Mouse (Mus musculus) heart, postnatal 4 days (tissue): ENCODE results near the gene Timm13. TPM values are rescaled to one million over a fixed set of nuclear protein-coding genes. Genes with fewer than 3 reads are reported as not detected.

ENCODE experiments used
- DNase-seq: peaks from one replicate; pipeline ENCODE4 v3.0.0; 2021
- total RNA-seq, 2 experiments: library from RNA; stranded (reverse); gene quantifications; 2 replicates each; pipeline ENCODE4 v1.2.3; 2021

Timm13 gene
- total RNA-seq, 2 experiments from 2014 or later = 162 to 169 TPM

DNA sequence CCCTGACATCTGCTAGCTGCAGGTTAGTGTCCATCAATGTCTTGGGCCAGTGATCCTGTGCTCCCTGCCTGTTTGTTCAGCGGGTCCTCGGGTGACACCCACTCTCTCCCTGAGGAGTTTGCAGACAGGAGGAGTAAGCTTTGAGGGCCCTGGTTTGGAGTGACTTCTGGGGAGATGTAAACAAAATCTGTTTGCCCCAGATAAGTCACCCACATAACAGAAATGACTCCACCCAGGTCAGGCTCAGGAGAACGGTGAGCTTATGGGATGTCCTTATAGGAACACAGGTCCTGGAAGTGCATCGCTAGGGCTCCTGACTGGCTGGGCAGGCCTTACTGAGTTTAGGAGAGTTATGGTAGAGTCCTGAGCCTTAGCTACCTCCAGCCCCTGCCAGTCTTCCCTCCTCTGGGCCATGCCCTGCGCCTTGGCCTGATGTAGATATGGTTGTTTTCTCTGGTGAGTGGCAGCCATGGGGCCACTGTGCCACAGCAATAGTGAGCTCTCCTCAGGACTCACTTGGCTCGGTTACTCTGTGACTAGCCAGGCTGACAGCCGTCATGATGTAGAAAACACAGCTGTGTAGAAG lies 42.3 kb downstream of the Timm13 start:
- no peak for DNase-seq

DNA sequence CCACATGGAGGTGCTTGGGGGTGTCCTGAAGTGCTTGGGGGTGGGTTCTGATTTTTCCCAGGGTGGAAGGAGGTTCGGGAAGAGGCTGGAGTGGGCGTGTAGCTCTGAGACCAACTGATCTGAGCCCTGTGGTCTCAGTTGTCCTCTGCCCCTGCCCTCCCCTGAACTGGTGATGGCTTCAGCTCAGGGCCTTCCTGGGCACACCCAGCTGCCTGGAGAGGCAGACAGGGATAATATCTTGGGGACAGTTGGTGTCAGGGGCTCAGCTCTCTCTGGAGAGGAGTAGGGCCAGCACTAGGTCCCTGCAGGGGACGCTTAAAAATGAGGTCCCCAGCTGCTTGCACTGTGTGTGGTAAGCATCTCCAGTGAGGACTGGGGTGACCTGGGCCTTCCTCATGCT lies 42.9 kb downstream of the Timm13 start:
- DNase-seq = no peak

DNA sequence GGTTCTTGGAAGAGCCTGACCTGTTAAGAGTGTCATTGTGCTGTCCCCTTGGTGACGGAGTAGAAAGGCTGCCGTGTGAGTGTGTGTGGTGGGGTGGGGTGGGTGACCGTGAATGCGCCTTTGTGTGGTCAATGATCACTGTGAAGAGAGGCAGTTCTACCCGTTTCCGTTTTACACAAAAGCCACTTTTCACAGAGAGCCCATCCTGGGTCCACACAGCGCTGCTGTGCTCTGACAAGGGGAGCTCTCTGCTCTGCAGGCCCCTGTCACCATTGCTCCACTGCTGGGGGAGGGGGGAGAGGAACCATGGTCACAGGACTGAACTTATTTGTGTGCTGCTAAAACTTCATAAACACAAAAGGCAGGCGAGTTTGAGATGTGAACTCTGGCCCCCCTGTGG lies 43.4 kb downstream of the Timm13 start:
- no peak for DNase-seq

DNA sequence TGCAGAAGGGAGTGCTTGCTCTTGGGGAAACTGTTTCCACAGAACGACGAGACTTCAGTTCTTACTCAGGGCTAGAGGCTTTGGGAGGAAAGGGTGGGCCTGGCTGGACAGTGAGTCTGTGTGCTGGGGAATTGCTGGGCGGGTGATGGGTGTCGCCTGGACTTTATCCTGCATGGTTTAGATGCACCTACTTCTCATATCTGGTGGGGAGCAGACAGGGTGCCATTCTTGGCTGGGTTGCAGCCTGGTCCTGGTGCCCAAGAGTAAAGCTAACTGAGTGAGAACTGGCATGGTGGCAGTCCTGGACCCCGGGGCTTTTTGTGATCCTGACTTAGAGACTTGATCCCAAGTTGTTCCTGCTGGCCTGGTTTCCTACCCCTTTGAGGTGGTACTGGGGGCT lies 43.9 kb downstream of the Timm13 start:
- DNase-seq = no peak

DNA sequence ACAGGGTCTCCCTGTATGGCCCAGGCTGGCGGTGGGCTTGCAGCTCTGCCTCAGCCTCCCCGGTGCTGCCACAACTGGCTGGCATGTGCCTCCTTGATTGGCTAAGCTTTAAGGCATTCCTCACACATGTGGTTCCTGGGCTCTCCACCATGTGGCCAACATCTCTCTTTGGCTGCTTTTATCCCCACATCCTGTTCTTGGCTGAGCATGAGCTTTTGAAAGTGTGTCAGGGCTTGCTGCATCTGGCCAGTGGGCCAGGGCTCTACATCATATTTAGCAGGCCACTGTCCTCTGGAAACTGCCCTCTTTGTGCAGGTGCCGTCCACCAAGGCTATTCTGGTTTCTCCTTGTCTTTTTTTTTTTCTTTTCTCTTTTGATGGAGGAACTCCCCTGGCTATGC lies 44.5 kb downstream of the Timm13 start:
- peak; percentile 30 for DNase-seq

DNA sequence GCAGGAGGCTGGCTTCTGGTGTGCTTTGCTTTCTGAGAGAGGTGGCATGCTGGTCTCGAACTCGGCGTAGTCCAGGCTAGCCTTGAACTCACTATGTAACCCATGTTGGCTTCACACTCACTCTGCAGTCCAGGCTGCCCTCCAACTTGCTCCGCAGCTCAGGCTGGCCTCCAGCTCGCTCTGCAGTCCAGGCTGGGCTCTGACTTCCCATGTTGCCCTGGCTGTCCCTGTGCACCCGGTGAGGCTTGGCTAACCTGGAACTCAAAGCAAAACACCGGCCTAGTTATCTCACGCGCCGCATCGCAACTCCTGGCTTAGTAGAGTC lies 45.1 kb downstream of the Timm13 start:
- no peak for DNase-seq

DNA sequence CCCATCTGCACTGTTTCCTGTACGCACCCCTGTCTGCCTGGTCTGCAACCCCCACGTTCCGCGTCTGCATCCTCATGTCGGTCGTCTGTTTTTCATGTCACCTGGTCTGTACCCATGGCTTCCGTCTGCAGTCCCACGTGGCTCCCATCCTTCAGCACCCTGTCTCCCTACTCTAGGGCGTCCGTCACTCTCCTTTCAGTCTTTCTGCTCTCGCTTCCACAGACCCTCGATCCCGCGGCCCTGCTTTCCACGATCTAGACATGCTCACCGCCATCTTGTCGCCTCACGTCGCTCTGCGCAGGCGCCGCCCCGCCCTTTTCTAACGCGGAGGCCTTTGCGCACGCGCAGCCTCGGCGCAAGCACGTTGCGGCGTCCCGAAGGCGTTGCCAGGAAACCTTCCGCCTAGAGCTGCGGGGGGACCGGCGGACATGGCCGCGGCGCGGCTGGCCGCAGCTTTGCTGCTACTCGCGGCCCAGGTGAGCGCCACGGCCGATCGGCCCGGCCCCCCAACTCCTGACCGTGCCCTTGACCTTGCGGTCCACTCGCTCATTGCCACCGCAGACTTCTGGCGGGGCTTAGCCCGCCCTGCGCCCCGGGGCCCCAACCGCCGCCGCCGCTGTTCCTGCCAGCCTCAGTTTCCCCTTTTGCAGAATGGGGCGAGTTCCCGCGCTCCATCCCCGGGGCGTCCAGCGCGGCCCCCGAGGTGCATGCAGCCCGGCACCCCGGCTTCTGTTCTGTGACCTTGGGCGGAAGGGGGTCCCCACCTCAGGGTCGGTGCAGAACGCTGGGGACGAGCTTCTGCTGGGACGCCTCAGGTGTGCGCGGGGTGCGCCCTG lies 45.6 kb downstream of the Timm13 start, which contains the start of the genes Lsm7 and Sppl2b:
TSS of gene Lsm7 (minus strand) at position 297 of the 836 bp plus-strand sequence.
TSS of gene Sppl2b (plus strand) at position 363 of the 836 bp plus-strand sequence.
- DNase-seq = peak; percentile 99

Other genes starting within 250 kb of the Timm13 start
- 10 to 100 TPM; 42.2 to 42.4 TPM for gene Btbd2, start 243.9 kb downstream of the Timm13 start, total RNA-seq
- 100 to 1,000 TPM; 105 TPM for gene Mknk2, start 222.9 kb downstream of the Timm13 start, total RNA-seq
- gene Mob3a, start 199.0 kb downstream of the Timm13 start, total RNA-seq = 10 to 100 TPM; 12.5 to 13.0 TPM
- 1 to 10 TPM; 3.2 to 4.6 TPM for gene Izumo4, start 198.8 kb downstream of the Timm13 start, total RNA-seq
- 10 to 100 TPM; 47.8 to 53.8 TPM for gene Ap3d1, start 158.7 kb downstream of the Timm13 start, total RNA-seq
- 10 to 100 TPM; 75.6 to 76.8 TPM for gene Dot1l, start 145.8 kb downstream of the Timm13 start, total RNA-seq
- 10 to 100 TPM; 46.0 to 51.7 TPM for gene Sf3a2, start 102.8 kb downstream of the Timm13 start, total RNA-seq
- gene Plekhj1, start 102.3 kb downstream of the Timm13 start, total RNA-seq = 10 to 100 TPM; 36.2 to 37.1 TPM
- gene Amh, start 95.7 kb downstream of the Timm13 start, total RNA-seq = 1 to 10 TPM in 1 of 2 experiments, under 1 TPM in 1; 0.61 to 1.0 TPM
- gene Jsrp1, start 87.5 kb downstream of the Timm13 start, total RNA-seq = 1 to 10 TPM in 1 of 2 experiments, under 1 TPM in 1; 0.62 to 1.6 TPM
- gene Oaz1, start 74.3 kb downstream of the Timm13 start, total RNA-seq = 1,000 to 10,000 TPM; 1,002 to 1,049 TPM
- gene Lingo3, start 56.9 kb downstream of the Timm13 start, total RNA-seq = 1 to 10 TPM; 1.8 to 2.5 TPM
- 10 to 100 TPM; 29.9 to 35.0 TPM for gene Lsm7, start 45.8 kb downstream of the Timm13 start, total RNA-seq
- 10 to 100 TPM; 23.4 to 24.8 TPM for gene Sppl2b, start 45.7 kb downstream of the Timm13 start, total RNA-seq
- not detected for gene Tmprss9, start 29.1 kb downstream of the Timm13 start, total RNA-seq
- gene Lmnb2, start 17.3 kb upstream of the Timm13 start, total RNA-seq = 10 to 100 TPM; 15.5 to 17.2 TPM
- gene Gadd45b, start 29.1 kb upstream of the Timm13 start, total RNA-seq = 1 to 10 TPM; 6.4 to 9.5 TPM
- gene Gng7, start 114.0 kb upstream of the Timm13 start, total RNA-seq = under 1 TPM; 0.38 to 0.47 TPM
- gene Diras1, start 124.7 kb upstream of the Timm13 start, total RNA-seq = not detected
- gene Slc39a3, start 136.5 kb upstream of the Timm13 start, total RNA-seq = 1 to 10 TPM; 7.6 to 7.8 TPM
- 100 to 1,000 TPM; 102 to 103 TPM for gene Sgta, start 159.2 kb upstream of the Timm13 start, total RNA-seq
- gene Thop1, start 169.1 kb upstream of the Timm13 start, total RNA-seq = 10 to 100 TPM; 14.5 to 15.5 TPM
- gene Creb3l3, start 197.9 kb upstream of the Timm13 start, total RNA-seq = 1 to 10 TPM; 1.8 to 2.3 TPM
- 100 to 1,000 TPM; 134 to 141 TPM for gene Map2k2, start 204.9 kb upstream of the Timm13 start, total RNA-seq
- 10 to 100 TPM; 37.0 to 43.0 TPM for gene Zbtb7a, start 234.3 kb upstream of the Timm13 start, total RNA-seq